Mouse (Mus musculus) hindbrain, embryonic 13.5 days (tissue): Measurements from ENCODE around the gene BC037034. TPM values are rescaled to one million over a fixed set of nuclear protein-coding genes. Genes with fewer than 3 reads are reported as not detected.
"Not testable (repeated sequence)": the region's sequence is repeated elsewhere in the genome, so short reads cannot be mapped to it uniquely, and the experiment has no call there.

ENCODE experiments used
- ATAC-seq: fragments of 200-750 bp; cut with Nextera tagmentation; 2 replicates; pipeline ENCODE4 v1.8.0; 2017; ENCODE audit warnings: moderate TSS enrichment; ENCODE audit not compliant: low FRiP score
- H3K27ac ChIP-seq: fragments of 300-500 bp; sonication (generic); 2 replicates; pipeline ENCODE4 v1.5.1; 2015; ENCODE audit warnings: inconsistent platforms, mild to moderate bottlenecking, moderate library complexity
- H3K27me3 ChIP-seq: fragments of 300-500 bp; sonication (generic); 2 replicates; pipeline ENCODE4 v1.6.1; 2015; ENCODE audit warnings: mild to moderate bottlenecking, inconsistent platforms
- H3K36me3 ChIP-seq: fragments of 300-500 bp; sonication (generic); 2 replicates; pipeline ENCODE4 v1.6.1; 2015; ENCODE audit warnings: mild to moderate bottlenecking, inconsistent platforms
- H3K4me1 ChIP-seq: fragments of 300-500 bp; sonication (generic); replicated peaks from 2 replicates; pipeline ENCODE4 v1.6.1; 2015; ENCODE audit warnings: inconsistent platforms
- H3K4me2 ChIP-seq: fragments of 300-500 bp; sonication (generic); 2 replicates; pipeline ENCODE4 v1.6.1; 2015; ENCODE audit warnings: inconsistent platforms, mild to moderate bottlenecking, moderate library complexity
- H3K4me3 ChIP-seq: fragments of 300-500 bp; sonication (generic); 2 replicates; pipeline ENCODE4 v1.5.1; 2015; ENCODE audit warnings: mild to moderate bottlenecking, inconsistent platforms
- H3K9ac ChIP-seq: fragments of 300-500 bp; sonication (generic); 2 replicates; pipeline ENCODE4 v1.6.1; 2015; ENCODE audit warnings: mild to moderate bottlenecking, inconsistent platforms
- H3K9me3 ChIP-seq: fragments of 300-500 bp; sonication (generic); 2 replicates; pipeline ENCODE4 v1.6.1; 2016; ENCODE audit warnings: inconsistent platforms
- WGBS: fragments of 180-500 bp; shearing (Covaris S2); methylation state at CpG from one replicate; pipeline ENCODE4 v1.1.7; 2015; 5-methylcytosine and 5-hydroxymethylcytosine counted together
- polyA plus RNA-seq: library from polyadenylated mRNA; unstranded; fragments of >200 nt; fragmentation: Nextera tagmentation; extraction: Ambion mirVana; gene quantifications from 2 replicates; pipeline ENCODE4 v1.2.1, GENCODE M21; 2015

The BC037034 gene
- polyA plus RNA-seq, 1 experiment from 2014 or later: 14.2 TPM

GRCm38 (mm10) chr5:138229511-138229910, 34.3 kb downstream of the BC037034 start:
- 91% methylated on average over 3 of the region's 3 CpGs for WGBS
- Histone ChIP-seq H3K9ac (peak overlapping the region; percentile 19; the same call in 1 of the 2 replicates), H3K9me3 (no peaks in the 10 kb centered on the region), H3K27ac (no peak overlapping the region), H3K27me3 (no peaks in the 10 kb centered on the region), H3K4me1 (no peaks in the 10 kb centered on the region), H3K36me3 (no peaks in the 10 kb centered on the region), H3K4me2 (no peak overlapping the region), H3K4me3 (no peak overlapping the region)
- no peak for ATAC-seq

- ATAC-seq: no peak
- Histone ChIP-seq H3K9ac (no peak overlapping the region), H3K36me3 (no peaks in the 10 kb centered on the region), H3K4me3 (no peak overlapping the region), H3K27me3 (no peaks in the 10 kb centered on the region), H3K4me1 (no peaks in the 10 kb centered on the region), H3K4me2 (no peak overlapping the region), H3K9me3 (no peaks in the 10 kb centered on the region), H3K27ac (no peak overlapping the region)
- 58% methylated on average over 3 of the region's 3 CpGs for WGBS
These were observed 35.8 kb downstream of the BC037034 start for GRCm38 (mm10) chr5:138228026-138228425.

GRCm38 (mm10) chr5:138227367-138227766, 36.5 kb downstream of the BC037034 start:
- no peak overlapping the region for H3K4me2 ChIP-seq
- no peaks in the 10 kb centered on the region for H3K27me3 ChIP-seq
- WGBS: 79% methylated on average over 2 of the region's 2 CpGs
- no peak overlapping the region for H3K9ac ChIP-seq
- no peaks in the 10 kb centered on the region for H3K9me3 ChIP-seq
- no peaks in the 10 kb centered on the region for H3K4me1 ChIP-seq
- H3K4me3 ChIP-seq: no peak overlapping the region
- no peak for ATAC-seq
- no peaks in the 10 kb centered on the region for H3K36me3 ChIP-seq
- H3K27ac ChIP-seq: no peak overlapping the region

GRCm38 (mm10) chr5:138226491-138226890, 37.3 kb downstream of the BC037034 start:
- Histone ChIP-seq H3K4me1 (no peaks in the 10 kb centered on the region), H3K27me3 (no peaks in the 10 kb centered on the region), H3K9ac (no peak overlapping the region), H3K9me3 (no peaks in the 10 kb centered on the region), H3K36me3 (no peaks in the 10 kb centered on the region), H3K4me2 (no peak overlapping the region), H3K4me3 (no peak overlapping the region), H3K27ac (no peak overlapping the region)
- ATAC-seq: no peak
- 81% methylated on average over 4 of the region's 4 CpGs for WGBS

DNA sequence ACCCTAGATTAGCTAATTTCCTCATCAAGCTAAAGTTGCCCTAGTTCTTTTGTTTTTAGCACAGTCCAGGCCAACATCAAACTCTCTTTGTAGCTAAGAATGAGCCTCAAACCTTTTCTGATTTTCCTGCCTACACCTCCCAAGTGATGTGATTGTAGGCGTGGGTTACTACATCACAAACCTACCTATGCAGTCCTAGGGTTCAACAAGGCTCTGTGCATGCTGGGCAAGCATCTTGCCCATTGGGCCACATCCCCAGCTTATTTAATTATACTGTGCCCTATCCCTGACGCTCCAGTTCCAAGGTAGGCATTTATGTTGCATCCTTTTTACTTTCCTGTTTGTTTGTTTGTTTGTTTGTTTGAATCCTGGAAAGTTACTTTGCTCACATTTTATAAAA, 38.1 kb downstream of the BC037034 start, which contains the start of gene Nxpe5:
TSS of gene Nxpe5 (plus strand) at position 199 of the 400 bp plus-strand sequence.
- Histone ChIP-seq H3K9me3 (no peaks in the 10 kb centered on the region), H3K27ac (no peak within 1 kb of the TSS), H3K4me3 (no peak within 1 kb of the TSS), H3K27me3 (no peaks in the 10 kb centered on the region), H3K4me2 (no peak within 1 kb of the TSS), H3K9ac (no peak within 1 kb of the TSS), H3K4me1 (no peaks in the 10 kb centered on the region), H3K36me3 (no peaks in the 10 kb centered on the region)
- ATAC-seq: no peak
- WGBS: 58% methylated on average over 2 of the region's 2 CpGs

DNA sequence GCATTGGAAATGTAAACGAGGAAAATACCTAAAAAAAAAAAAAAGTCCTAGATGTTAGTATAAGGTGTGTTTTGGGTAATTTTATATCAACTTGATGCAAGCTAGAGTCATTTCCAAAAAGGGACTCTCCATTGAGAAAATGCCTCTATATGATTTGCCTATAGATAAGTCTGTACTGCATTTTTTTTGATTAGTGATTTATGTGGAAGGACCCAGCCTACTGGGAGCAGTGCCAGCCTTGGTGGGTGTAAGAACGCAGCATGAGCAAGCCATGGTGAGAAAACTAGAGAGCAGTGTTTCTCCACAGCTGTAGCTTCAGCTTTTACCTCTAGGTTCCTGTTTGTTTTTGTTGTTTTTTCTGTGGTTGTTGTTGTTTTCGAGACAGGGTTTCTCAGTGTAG, 40.5 kb downstream of the BC037034 start:
- WGBS: 63% methylated on average over 3 of the region's 3 CpGs
- H3K36me3 ChIP-seq: no peaks in the 10 kb centered on the region
- H3K4me3 ChIP-seq: no peak overlapping the region
- H3K27me3 ChIP-seq: no peaks in the 10 kb centered on the region
- no peak for ATAC-seq
- H3K4me1 ChIP-seq: no peaks in the 10 kb centered on the region
- no peak overlapping the region for H3K9ac ChIP-seq
- H3K9me3 ChIP-seq: no peaks in the 10 kb centered on the region
- H3K27ac ChIP-seq: no peak overlapping the region
- H3K4me2 ChIP-seq: no peak overlapping the region

- WGBS: 24% methylated on average over 4 of the region's 4 CpGs
These were observed 41.7 kb downstream of the BC037034 start for GRCm38 (mm10) chr5:138222111-138222510.

GRCm38 (mm10) chr5:138219864-138220263, 44.0 kb downstream of the BC037034 start:
- Histone ChIP-seq H3K27ac (no peak overlapping the region), H3K9ac (no peak overlapping the region), H3K4me2 (no peak overlapping the region), H3K36me3 (no peaks in the 10 kb centered on the region), H3K9me3 (peaks cover 2% of the 10 kb centered on the region; the same call in 1 of the 2 replicates), H3K27me3 (no peaks in the 10 kb centered on the region), H3K4me1 (no peaks in the 10 kb centered on the region), H3K4me3 (no peak overlapping the region)
- ATAC-seq: no peak
- WGBS: 79% methylated on average over 2 of the region's 2 CpGs

More at GRCm38 (mm10) chr5:138222111-138222510, 41.7 kb downstream of the BC037034 start:
- no peaks in the 10 kb centered on the region for H3K4me1 ChIP-seq
- H3K4me3 ChIP-seq: no peak overlapping the region
- no peaks in the 10 kb centered on the region for H3K9me3 ChIP-seq
- H3K9ac ChIP-seq: no peak overlapping the region
- H3K27me3 ChIP-seq: no peaks in the 10 kb centered on the region
- H3K27ac ChIP-seq: no peak overlapping the region
- no peak overlapping the region for H3K4me2 ChIP-seq
- no peaks in the 10 kb centered on the region for H3K36me3 ChIP-seq
- no peak for ATAC-seq

- ATAC-seq: not testable (repeated sequence)
- WGBS: 95% methylated on average over 13 of the region's 13 CpGs
These were observed 47.2 kb downstream of the BC037034 start for GRCm38 (mm10) chr5:138216632-138217031.

More at GRCm38 (mm10) chr5:138216632-138217031, 47.2 kb downstream of the BC037034 start:
- not testable (repeated sequence) for H3K4me1 ChIP-seq, H3K9me3 ChIP-seq, H3K27ac ChIP-seq, H3K27me3 ChIP-seq, H3K9ac ChIP-seq, H3K4me3 ChIP-seq, H3K36me3 ChIP-seq, H3K4me2 ChIP-seq

Other genes starting within 250 kb of the BC037034 start
- not detected in 2 replicates for gene Smok3a, start 242.8 kb downstream of the BC037034 start, polyA plus RNA-seq
- gene Smok3b, start 242.6 kb downstream of the BC037034 start, polyA plus RNA-seq: not detected in 2 replicates
- gene Smok3c, start 210.8 kb downstream of the BC037034 start, polyA plus RNA-seq: not detected in 2 replicates
- 27.1 and 27.2 TPM in 2 replicates for gene Zkscan1, start 178.9 kb downstream of the BC037034 start, polyA plus RNA-seq
- gene Zscan21, start 147.1 kb downstream of the BC037034 start, polyA plus RNA-seq: 102 and 113 TPM in 2 replicates
- gene Zfp113, start 108.3 kb downstream of the BC037034 start, polyA plus RNA-seq: 38.9 and 40.5 TPM in 2 replicates
- 308 and 322 TPM in 2 replicates for gene Cops6, start 103.0 kb downstream of the BC037034 start, polyA plus RNA-seq
- gene Ap4m1, start 92.0 kb downstream of the BC037034 start, polyA plus RNA-seq: 24.3 and 26.5 TPM in 2 replicates
- gene Mcm7, start 91.6 kb downstream of the BC037034 start, polyA plus RNA-seq: 109 and 111 TPM in 2 replicates
- gene Taf6, start 76.6 kb downstream of the BC037034 start, polyA plus RNA-seq: 85.4 and 90.9 TPM in 2 replicates
- 33.0 and 37.4 TPM in 2 replicates for gene Cnpy4, start 76.5 kb downstream of the BC037034 start, polyA plus RNA-seq
- 13.5 and 14.6 TPM in 2 replicates for gene Mblac1, start 69.7 kb downstream of the BC037034 start, polyA plus RNA-seq
- not detected in 2 replicates for gene Nxpe5, start 38.1 kb downstream of the BC037034 start, polyA plus RNA-seq
- 91.7 and 95.8 TPM in 2 replicates for gene Lamtor4, start 8.6 kb downstream of the BC037034 start, polyA plus RNA-seq
- gene Gal3st4, start 8.8 kb upstream of the BC037034 start, polyA plus RNA-seq: 3.3 and 4.2 TPM in 2 replicates
- 0.09 and 0.10 TPM in 2 replicates for gene Gm43720, start 15.9 kb upstream of the BC037034 start, polyA plus RNA-seq
- gene Gpc2, start 16.0 kb upstream of the BC037034 start, polyA plus RNA-seq: 212 and 224 TPM in 2 replicates
- gene Stag3, start 16.2 kb upstream of the BC037034 start, polyA plus RNA-seq: 5.8 and 6.0 TPM in 2 replicates
- gene Pvrig, start 77.9 kb upstream of the BC037034 start, polyA plus RNA-seq: not detected in 2 replicates
- 70.2 and 75.4 TPM in 2 replicates for gene Zfp157, start 177.4 kb upstream of the BC037034 start, polyA plus RNA-seq